Mouse (Mus musculus) embryonic stem cell, embryonic (primary cell): ENCODE measurements around the gene Smim20.

Experiments
- CTCF ChIA-PET, 4 experiments: fragments of 300-600 bp in 2 of 4; fragments of 350-600 bp in 2 of 4; sonication (Branson Sonifier 250); formaldehyde crosslinking; loops; one replicate each; lab custom pipeline; 2022; ENCODE audit warnings: inconsistent platforms in 2 of 4; lab: Charles Lee
- POLR2A ChIA-PET, 4 experiments: fragments of 300-600 bp in 2 of 4; fragments of 350-600 bp in 2 of 4; sonication (Branson Sonifier 250); formaldehyde crosslinking; loops; one replicate each; lab custom pipeline; 2022; ENCODE audit warnings: antibody characterized with exemption in 4 of 4, inconsistent platforms in 1 of 4; lab: Charles Lee

The Smim20 gene

DNA sequence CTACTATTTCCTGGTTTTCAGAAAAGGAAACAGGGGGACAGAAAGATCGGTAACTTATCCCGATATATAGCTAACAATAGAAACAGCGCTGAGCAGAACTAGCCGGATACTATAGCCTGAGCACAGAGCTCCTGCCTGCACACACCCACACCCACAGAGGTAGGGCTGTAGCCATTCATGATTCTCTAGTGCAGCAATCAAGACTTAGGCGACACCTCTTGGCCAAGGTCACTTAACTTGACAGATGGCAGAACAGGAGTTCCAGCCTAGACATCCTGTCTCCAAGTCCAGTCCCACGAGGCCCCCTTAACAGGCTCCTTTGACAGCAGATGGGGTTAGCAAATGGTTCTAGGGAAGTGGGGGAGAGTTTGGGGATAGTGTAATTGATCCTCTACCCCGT, 56.2 kb downstream of the Smim20 start:
- CTCF ChIA-PET, result interaction anchor here in 2 of 4 experiments (0.6 to 1.4 kb wide), 7 partner anchors 142 to 906 kb away, joined by 3 to 7 read pairs (median 3); no protein-coding TSS in a partner anchor
- POLR2A ChIA-PET, result interaction anchor here in 2 of 4 experiments (0.8 to 1.6 kb wide), 4 partner anchors 12 to 349 kb away, joined by 3 to 4 read pairs (median 3); no protein-coding TSS in a partner anchor

DNA sequence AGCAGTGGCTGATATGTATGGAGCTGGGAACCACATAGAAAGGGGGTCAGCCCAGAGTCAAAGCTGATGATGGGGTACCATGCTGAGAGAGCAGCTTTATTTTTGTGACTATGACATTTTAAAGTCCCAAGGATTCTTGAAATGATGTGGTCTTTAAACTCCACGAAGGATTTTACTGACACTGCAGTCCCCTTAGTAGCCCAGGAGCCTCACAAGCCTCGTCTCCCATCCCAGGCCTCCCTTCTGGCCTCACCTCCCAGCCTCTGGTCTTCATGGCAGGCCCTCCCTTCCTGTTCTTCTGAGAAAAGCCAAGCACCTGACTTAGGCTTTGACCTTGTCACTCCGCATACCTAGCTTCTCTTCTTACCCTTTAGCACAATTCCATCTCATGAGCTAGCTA, 57.4 kb downstream of the Smim20 start:
- CTCF ChIA-PET, result interaction anchor here in 3 of 4 experiments (0.6 to 1.4 kb wide), 10 partner anchors 8 to 1241 kb away, joined by 3 to 6 read pairs (median 3); no protein-coding TSS in a partner anchor
- POLR2A ChIA-PET, result interaction anchor here in 3 of 4 experiments (0.5 to 1.6 kb wide), 6 partner anchors 11 to 841 kb away, joined by 3 to 7 read pairs (median 3); no protein-coding TSS in a partner anchor

DNA sequence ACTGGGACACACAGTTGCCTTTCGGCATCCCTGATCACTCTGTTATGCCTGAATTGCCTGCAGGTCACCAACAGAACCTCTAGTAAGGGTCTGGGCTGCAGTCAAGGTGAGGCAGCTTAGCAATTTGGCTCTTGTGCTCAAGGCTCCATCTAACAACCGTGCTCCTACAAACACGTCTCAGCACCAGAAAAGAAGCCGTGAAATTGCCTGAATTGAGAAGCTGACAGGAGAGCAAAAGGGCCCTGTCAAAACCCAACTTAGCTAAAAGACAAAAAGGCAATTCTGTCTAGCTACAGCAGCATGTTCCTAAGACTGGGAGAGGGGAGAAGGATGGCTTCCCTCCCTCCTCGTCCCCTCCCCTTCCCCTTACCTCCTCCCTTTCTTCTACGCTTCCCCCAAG, 57.9 kb downstream of the Smim20 start:
- ChIA-PET POLR2A (interaction anchor here in 2 of 4 experiments (0.5 to 0.8 kb wide), 3 partner anchors 146 to 840 kb away, joined by 3 read pairs; no protein-coding TSS in a partner anchor), CTCF (interaction anchor here (0.7 to 2.7 kb wide), 9 partner anchors 9 to 355 kb away, joined by 3 to 13 read pairs (median 3); no protein-coding TSS in a partner anchor)

DNA sequence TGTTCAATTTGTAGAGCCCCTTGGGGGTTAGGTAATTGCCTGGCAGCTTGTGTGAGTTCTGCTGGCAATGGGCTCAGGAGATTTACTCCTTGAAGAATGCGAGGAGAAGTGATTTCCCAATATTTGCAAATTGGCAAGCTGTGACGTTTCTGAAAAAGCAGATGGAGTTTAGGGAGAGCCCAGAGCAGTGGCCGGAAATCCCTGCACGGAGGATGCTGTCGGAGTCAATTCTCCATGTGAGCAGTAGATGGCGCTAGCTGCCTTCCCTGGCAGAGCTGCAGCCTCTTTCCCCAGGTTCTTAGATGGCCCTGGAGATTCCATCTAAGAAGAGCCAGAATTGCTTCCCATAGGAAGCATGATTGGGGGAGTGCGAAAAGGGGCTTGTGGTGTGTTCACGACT, 59.1 kb downstream of the Smim20 start:
- POLR2A ChIA-PET, result interaction anchor here in 2 of 4 experiments (0.6 to 1.4 kb wide), 4 partner anchors 225 to 316 kb away, joined by 3 to 4 read pairs (median 4); no protein-coding TSS in a partner anchor
- CTCF ChIA-PET, result interaction anchor here (0.5 to 2.7 kb wide), 17 partner anchors 9 to 1033 kb away, joined by 3 to 13 read pairs (median 4); no protein-coding TSS in a partner anchor

DNA sequence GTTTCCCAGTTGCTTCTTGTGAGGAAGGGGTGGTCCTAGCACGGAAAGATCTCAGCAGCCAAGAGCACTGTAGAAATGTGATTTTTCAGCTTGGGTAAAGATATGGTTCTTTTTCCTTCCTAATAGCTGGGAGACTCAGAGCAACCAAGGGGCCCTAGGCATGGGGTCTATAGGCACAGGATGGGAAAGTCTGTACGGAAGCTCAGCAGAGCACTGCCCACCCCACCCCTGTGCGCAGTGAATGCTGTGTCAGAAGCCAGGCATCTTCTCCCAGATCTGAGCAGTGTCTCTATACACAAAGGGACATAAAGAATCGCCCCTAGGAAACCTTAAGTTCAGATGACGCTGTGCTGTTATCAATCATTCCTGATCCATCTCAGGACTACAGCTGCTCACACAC, 59.6 kb downstream of the Smim20 start:
- POLR2A ChIA-PET, result interaction anchor here in 1 of 4 experiments (1.1 to 1.4 kb wide), 3 partner anchors 225 to 315 kb away, joined by 3 to 4 read pairs (median 3); no protein-coding TSS in a partner anchor
- CTCF ChIA-PET, result interaction anchor here (0.5 to 2.7 kb wide), 16 partner anchors 9 to 1034 kb away, joined by 3 to 13 read pairs (median 4); no protein-coding TSS in a partner anchor
